Mouse (Mus musculus): ENCODE measurements around the gene Exd2.
A peak's percentile ranks its signal among the peaks of the same experiment; 100 is the strongest.

Gene Exd2

GRCm38 (mm10) chr12:80462942-80463651 lies at the start of gene Exd2:
Gene Exd2 (plus strand): TSS chr12:80463095.
- peak; percentile 95 for DNase-seq (ENCODE audit: low spot score in 2 of 2)

DNA sequence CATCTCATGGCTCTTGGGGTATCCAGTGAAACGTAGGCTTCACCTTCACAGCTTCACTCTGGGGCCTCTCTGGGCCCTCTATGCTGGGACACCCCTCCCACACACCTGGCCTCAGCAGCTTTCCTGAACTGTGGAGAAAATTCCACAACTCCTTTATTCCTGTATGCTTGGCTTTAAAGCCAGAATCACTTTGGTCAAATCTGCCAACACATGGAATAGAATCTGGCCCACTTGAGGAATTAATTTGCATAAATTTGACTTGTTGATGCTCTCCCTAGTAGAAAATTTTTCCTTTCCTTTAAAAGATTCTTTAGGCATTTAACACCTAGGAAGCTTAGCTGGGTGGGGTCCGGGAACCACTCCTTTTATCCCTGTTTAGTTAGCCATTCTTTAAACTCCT lies 47.8 kb upstream of the Exd2 start:
- no peak for DNase-seq (ENCODE audit: low spot score in 2 of 2)

DNA sequence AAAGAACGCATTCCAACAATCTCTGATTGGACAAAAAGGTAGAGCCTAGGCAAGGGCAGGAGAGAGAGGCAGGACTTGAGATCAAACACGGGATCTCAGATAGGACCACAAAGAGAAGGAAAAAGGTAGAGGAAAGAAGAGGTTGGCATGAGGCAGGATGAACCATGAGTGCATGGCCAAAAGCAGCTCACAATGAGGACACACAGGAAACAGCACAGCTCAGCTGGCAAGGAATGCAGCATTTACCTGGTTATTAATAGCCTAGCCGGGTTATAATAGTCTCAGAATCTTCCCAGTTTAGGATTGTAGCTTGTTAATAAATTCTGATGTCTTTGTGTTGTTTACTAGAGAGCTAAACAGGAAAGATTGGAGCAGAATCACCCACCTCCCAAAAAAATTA lies 35.2 kb upstream of the Exd2 start:
- DNase-seq (ENCODE audit: low spot score in 2 of 2), result no peak

- no peak for DNase-seq (ENCODE audit: low spot score in 2 of 2)
Measured at GRCm38 (mm10) chr12:80433266-80433665, 29.6 kb upstream of the Exd2 start.

GRCm38 (mm10) chr12:80434601-80434960 lies 28.3 kb upstream of the Exd2 start:
- peak; percentile 45 to 55 for DNase-seq (ENCODE audit: low spot score in 2 of 2)

DNA sequence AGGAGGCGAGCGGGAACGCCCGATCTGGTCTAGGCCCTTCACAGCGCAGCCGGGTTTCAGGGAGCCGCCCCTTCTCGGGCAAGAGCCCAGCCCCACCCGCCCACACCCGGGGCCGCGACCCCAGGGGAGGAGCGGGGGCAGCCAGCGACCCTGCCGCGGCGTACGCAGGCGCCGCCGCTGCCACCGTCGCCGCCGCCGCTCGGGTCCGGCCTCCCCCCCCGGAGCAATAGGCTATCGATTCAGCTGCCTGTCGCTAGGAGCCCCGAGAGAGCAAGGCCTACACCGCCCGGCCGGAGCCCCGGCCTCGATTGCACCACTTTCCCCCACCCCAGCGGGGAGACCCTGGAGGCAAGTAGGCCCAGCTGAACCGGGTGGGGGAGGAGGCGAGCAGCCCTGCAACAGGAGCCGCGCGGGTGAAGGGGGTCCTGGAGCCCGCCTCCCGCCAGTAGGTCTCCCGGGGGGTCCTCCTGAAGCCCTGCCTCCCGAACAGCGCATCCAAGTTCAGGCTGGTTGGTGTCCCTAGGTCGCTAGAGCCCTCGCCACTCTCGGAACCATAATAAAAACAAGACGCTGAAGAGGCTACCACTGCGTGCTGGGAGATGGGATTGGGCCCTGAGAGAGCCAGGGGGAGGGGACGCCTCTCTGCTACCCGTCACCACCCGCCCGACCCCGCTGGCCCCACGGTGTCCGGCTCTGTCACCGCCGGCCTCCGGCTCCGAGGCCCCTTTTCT lies 27.8 kb upstream of the Exd2 start:
- peak; percentile 77 to 79 for DNase-seq (ENCODE audit: low spot score in 2 of 2)

DNA sequence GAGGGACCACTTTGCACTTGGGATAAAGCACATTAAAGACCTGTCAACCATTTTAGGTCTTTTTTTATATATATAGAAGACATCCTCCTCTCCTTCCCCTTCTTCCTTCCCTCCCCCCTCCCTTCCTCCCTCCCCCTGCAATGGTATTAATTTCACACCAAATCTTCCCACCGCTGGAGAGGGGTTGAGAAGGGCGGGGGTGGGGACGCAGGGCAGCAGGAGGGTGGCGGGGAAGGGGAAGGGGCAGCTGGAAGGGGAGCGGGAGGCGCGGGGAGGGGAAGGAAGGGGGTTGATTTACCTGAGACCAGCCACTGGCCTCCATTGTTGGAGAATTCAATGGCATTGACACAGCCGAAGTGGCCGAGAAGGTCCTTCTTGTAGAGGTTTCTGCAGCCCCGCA lies 27.0 kb upstream of the Exd2 start:
- DNase-seq (ENCODE audit: low spot score in 2 of 2), result no peak

GRCm38 (mm10) chr12:80436336-80436976 lies 26.4 kb upstream of the Exd2 start, which contains the start of gene Dcaf5:
Gene Dcaf5 (minus strand): TSS chr12:80436601.
- DNase-seq (ENCODE audit: low spot score in 2 of 2), result peak; percentile 85 to 88

- DNase-seq (ENCODE audit: low spot score in 2 of 2), result no peak
Measured at GRCm38 (mm10) chr12:80437051-80437675, 25.7 kb upstream of the Exd2 start.

DNA sequence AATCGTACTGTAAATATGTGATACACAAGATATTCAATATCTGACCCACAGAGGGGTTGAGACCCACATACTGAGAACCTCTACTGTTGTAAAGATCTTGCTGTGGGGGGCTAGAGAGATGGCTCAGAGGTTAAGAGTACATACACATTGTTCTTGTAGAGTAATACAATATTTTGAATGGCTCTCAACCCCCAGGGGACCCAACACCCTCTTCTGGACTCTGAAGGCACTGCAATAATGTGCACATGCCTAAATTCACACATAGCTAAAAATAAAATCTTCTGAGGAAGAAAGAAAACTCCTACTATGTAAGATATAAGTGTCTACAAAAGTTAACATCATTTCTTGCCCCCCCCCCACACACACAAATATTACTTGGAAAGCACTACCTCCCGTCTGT lies 21.9 kb upstream of the Exd2 start:
- no peak for DNase-seq (ENCODE audit: low spot score in 2 of 2)

- no peak for DNase-seq (ENCODE audit: low spot score in 2 of 2)
Measured at GRCm38 (mm10) chr12:80444525-80445109, 18.3 kb upstream of the Exd2 start.

DNA sequence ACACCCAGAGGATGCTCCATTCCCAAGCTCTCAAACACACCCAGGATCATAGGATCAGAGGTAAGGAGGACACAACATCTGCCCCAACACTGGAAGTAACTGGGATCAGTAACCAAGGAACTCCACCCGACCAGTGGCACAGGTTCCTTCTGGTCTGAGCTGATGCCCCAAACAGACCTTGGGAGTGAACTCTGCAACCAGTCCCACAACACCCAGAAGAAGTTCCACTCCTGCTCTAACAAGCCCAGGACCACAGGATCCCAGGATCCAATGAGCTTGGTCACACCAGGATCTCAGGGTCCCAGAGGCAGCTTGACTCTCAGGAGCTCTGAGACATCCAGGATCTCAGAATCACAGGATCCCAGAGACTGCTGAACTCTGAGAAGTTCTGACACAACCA lies 9.4 kb upstream of the Exd2 start:
- DNase-seq (ENCODE audit: low spot score in 2 of 2), result no peak

- no peak for DNase-seq (ENCODE audit: low spot score in 2 of 2)
Measured at GRCm38 (mm10) chr12:80458033-80458432, 4.9 kb upstream of the Exd2 start.

DNA sequence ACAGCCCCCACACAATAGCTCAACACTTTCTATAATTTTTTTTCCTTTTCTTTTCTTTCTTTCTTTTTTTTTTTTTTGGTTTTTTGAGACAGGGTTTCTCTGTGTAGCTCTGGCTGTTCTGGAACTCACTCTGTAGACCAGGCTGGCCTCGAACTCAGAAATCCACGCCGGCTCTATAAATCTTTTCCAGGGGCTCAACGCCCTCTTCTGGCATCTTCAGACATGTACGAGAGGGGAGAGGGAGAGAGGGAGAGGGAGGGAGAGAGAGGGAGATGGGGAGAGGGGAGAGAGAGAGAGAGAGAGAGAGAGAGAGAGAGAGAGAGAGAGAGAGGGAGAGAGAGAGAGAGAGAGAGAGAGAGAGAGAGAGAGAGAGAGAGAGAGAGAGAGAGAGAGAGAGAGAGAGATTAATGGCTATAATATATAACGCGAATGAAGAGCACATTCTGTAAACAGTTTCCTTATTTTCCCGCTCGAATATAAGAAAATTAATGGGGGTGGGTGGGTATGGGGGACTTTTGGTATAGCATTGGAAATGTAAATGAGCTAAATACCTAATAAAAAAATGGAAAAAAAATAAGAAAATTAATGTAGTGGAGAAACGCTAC lies 501 bp upstream of the Exd2 start:
- DNase-seq (ENCODE audit: low spot score in 2 of 2), result peak in 1 of 2 experiments; percentile 44

DNA sequence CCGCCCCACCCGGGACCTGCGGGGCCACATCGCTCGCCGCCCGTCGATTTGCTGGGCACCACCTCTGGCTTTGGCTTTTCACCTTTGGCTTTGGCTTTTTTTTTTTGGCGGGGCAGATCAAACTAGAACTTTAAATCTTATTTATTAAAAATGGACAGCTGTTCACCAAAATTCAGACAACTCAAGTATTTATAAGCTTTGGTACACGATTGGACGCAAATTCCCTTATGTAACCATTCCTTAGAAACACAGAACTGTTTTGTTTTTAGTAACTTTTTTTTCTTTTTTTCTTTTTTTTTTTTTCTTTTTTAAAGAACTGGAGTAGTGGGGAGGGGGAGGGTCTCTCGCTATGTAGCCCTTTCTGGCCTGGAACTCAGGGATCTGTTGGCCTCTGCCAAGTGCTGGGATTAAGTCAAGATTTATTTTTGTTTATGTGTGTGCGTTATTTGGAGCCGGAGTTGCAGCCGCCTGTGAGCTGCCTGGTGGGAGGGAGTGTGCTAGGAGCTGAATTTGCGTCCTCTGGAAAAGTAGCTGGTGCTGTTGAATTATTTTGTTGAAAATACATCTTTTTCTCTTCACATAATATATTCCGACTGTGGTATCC lies 873 bp downstream of the Exd2 start:
- DNase-seq (ENCODE audit: low spot score in 2 of 2), result peak in 1 of 2 experiments; percentile 28

DNA sequence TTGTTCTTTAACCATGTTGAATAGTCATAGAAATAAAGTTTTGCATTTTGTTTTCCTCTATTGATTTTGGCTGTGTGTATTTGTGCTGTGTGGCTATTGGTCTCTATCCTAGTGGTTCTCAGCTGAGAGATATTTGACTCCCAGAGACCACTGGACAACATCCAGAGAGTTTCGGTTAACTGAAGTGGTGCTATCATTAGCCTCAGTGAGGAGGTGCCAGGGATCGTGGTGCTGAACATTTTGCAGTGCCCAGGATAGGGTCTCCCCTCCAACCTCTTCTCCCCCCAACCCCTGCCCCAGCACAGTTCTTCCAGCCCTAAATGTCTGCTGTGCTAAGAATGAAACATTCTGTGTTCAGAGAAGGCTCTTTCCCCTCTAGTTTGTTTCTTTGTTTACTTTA lies 7.3 kb downstream of the Exd2 start:
- DNase-seq (ENCODE audit: low spot score in 2 of 2), result no peak

GRCm38 (mm10) chr12:80471926-80472325 lies 9.0 kb downstream of the Exd2 start:
- no peak for DNase-seq (ENCODE audit: low spot score in 2 of 2)

DNA sequence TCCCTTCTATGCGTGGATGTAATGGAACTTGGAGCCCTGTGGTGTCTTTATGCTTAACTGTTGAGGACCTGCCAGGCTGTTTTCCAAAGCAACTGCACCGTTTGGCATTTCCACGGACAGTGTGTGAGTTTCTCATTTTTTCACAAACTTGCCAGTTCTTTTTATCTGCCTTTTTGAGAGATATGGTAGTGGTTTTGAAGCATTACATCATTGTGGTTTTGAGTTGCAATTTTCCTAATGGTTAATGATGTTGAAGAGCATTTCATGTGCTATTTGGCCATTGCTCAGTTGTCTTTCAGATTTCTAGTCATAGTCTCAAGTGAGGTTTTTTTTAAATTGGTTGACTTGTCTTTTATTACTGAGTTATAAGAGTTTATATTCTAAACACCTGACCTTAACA lies 10.8 kb downstream of the Exd2 start:
- no peak for DNase-seq (ENCODE audit: low spot score in 2 of 2)

DNA sequence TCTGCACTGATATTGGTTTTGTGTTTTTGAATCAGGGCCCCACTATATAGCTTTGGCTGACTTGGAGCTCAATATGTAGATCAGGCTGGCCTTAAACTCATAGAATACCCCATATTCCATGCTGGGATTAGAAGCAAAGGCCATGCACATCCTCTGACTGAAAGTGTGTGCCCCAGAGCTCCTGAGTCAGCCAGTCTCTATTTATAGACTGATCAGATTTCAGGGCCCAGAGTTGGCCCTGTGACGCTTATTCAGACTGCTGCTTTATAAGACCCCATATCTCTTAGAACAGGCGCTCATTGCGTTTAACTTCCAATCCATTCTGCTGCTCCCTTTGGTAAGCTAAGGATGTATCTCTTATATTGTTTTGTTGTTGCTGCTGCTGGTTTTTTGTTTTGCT lies 17.1 kb downstream of the Exd2 start:
- no peak for DNase-seq (ENCODE audit: low spot score in 2 of 2)

DNA sequence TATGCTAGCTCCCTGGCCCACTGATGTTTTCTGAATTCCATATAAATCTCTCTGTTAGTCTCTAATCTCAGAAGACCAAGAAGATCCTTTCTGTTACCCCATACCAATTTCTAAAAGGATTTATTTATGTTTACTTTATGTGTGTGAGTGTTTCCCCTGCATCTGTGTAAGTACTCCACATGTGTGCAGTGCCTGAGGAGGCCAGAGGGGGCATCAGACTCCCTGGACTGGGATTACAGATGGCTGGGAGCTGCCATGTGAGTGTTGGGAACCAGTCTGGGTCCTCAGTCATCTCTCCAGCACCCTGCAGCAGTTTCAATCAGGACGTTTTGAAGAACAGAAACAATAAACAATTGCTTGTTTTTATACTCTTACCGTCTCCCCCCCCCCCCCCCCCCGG lies 20.5 kb downstream of the Exd2 start:
- DNase-seq (ENCODE audit: low spot score in 2 of 2), result no peak

- DNase-seq (ENCODE audit: low spot score in 2 of 2), result no peak
Measured at GRCm38 (mm10) chr12:80493311-80493710, 30.4 kb downstream of the Exd2 start.
